Mouse (Mus musculus): ENCODE data around the gene Mrpl44. TPM values are rescaled to one million over a fixed set of nuclear protein-coding genes. Genes with fewer than 3 reads are reported as not detected.

The Mrpl44 gene
- total RNA-seq, 2 experiments from 2014 or later = 26.1 to 29.9 TPM

- DNase-seq = no peak
These were observed 13.3 kb upstream of the Mrpl44 start for GRCm38 (mm10) chr1:79762282-79763250.

GRCm38 (mm10) chr1:79764031-79764430 lies 11.8 kb upstream of the Mrpl44 start:
- DNase-seq = no peak

- DNase-seq = no peak
These were observed 11.3 kb upstream of the Mrpl44 start for GRCm38 (mm10) chr1:79764483-79764882.

- DNase-seq = no peak
These were observed 7.6 kb upstream of the Mrpl44 start for GRCm38 (mm10) chr1:79768231-79768630.

- no peak for DNase-seq
These were observed 1.5 kb upstream of the Mrpl44 start for GRCm38 (mm10) chr1:79774164-79774780.

- no peak for DNase-seq
These were observed 2.2 kb downstream of the Mrpl44 start for GRCm38 (mm10) chr1:79778011-79778410.

GRCm38 (mm10) chr1:79782433-79782832 lies 6.6 kb downstream of the Mrpl44 start:
- no peak for DNase-seq

GRCm38 (mm10) chr1:79786267-79786927 lies 10.6 kb downstream of the Mrpl44 start:
- DNase-seq = peak in 1 of 2 experiments; percentile 22

GRCm38 (mm10) chr1:79797084-79797483 lies 21.3 kb downstream of the Mrpl44 start:
- no peak for DNase-seq

GRCm38 (mm10) chr1:79802858-79803427 lies 27.1 kb downstream of the Mrpl44 start:
- no peak for DNase-seq

- DNase-seq = no peak
These were observed 27.8 kb downstream of the Mrpl44 start for GRCm38 (mm10) chr1:79803614-79804013.

- DNase-seq = no peak
These were observed 31.0 kb downstream of the Mrpl44 start for GRCm38 (mm10) chr1:79806865-79807264.

GRCm38 (mm10) chr1:79809447-79809846 lies 33.6 kb downstream of the Mrpl44 start:
- no peak for DNase-seq

- no peak for DNase-seq
These were observed 39.6 kb downstream of the Mrpl44 start for GRCm38 (mm10) chr1:79815446-79815845.

GRCm38 (mm10) chr1:79819296-79819879 lies 43.6 kb downstream of the Mrpl44 start:
- no peak for DNase-seq

GRCm38 (mm10) chr1:79822806-79823525 lies 47.1 kb downstream of the Mrpl44 start:
- DNase-seq = peak in 1 of 2 experiments; percentile 26

GRCm38 (mm10) chr1:79823951-79824633 lies 48.3 kb downstream of the Mrpl44 start:
- DNase-seq = no peak
